ENCODE assay signal across 8 mouse cellular contexts in genomic region chr11:30676086-30676485, GRCm38 (mm10). TPM values are rescaled to one million over a fixed set of nuclear protein-coding genes. Genes with fewer than 3 reads are reported as not detected.
DNase-seq lines count a peak whose midpoint lies in the region; TF ChIP-seq lines count a peak whose summit lies in the region.

No protein-coding gene starts in this region.

- TF ChIP-seq CTCF in heart, adult 2 months (IDR thresholded peaks at IDR 0.05), result peak; percentile 86

- no peak for TF ChIP-seq EP300 in heart, adult 2 months (IDR thresholded peaks at IDR 0.05; ENCODE audit: insufficient read depth, low read depth, low read length)

- H3K27me3 ChIP-seq in heart, adult 2 months (ENCODE audit: control insufficient read depth, insufficient read depth, low read length), result no peaks in the 10 kb centered on the region
- no peaks in the 10 kb centered on the region for H3K27me3 ChIP-seq in heart, embryonic 10.5 days (ENCODE audit: insufficient read depth, poor library complexity, severe bottlenecking)

- peak in 1 of 2 experiments; percentile 30 for DNase-seq in heart, adult 2 months
- no peak for DNase-seq in heart, embryonic 10.5 days (ENCODE audit: low spot score)
- DNase-seq in 3T3-L1 (ENCODE audit: low read depth, low spot score), result peak; percentile 91
- peak; percentile 84 for DNase-seq in adipocyte (ENCODE audit: low spot score)
- DNase-seq in fibroblast of lung, adult 2 months (ENCODE audit: low read depth), result peak; percentile 53
- DNase-seq in layer of hippocampus, adult 9-11 months, result peak; percentile 64
- peak; percentile 76 for DNase-seq in right cerebral cortex, adult 18-20 months
- DNase-seq in spleen, postnatal 36 days (ENCODE audit: low spot score in 2 of 2), result no peak

- no peak overlapping the region for H3K4me3 ChIP-seq in heart, adult 2 months
- no peak overlapping the region for H3K4me3 ChIP-seq in heart, embryonic 10.5 days

- 68% methylated on average over 1 of the region's 1 CpGs for WGBS in heart, adult 2 months
- 68% methylated on average over 1 of the region's 1 CpGs for WGBS in heart, embryonic 10.5 days

- intact Hi-C loops in heart, adult 2 months (cut with DNase I), result loop anchor here (2.0 kb wide), 2 partner anchors 79 to 125 kb away; no protein-coding TSS in a partner anchor

- H3K27ac ChIP-seq in heart, adult 2 months, result peak overlapping the region; percentile 48
- no peak overlapping the region for H3K27ac ChIP-seq in heart, embryonic 10.5 days

- H3K9me3 ChIP-seq in heart, embryonic 10.5 days, result no peaks in the 10 kb centered on the region

- no peak for TF ChIP-seq POLR2A in heart, adult 2 months (IDR thresholded peaks at IDR 0.05; ENCODE audit: insufficient read depth, low read depth, low read length)

- no peaks in the 10 kb centered on the region for H3K79me2 ChIP-seq in heart, adult 2 months (replicated peaks; ENCODE audit: control insufficient read depth, insufficient read depth, low read length)

- H3K9ac ChIP-seq in heart, adult 2 months (ENCODE audit: low read depth, low read length), result no peak overlapping the region

- no peaks in the 10 kb centered on the region for H3K4me1 ChIP-seq in heart, adult 2 months (ENCODE audit: control insufficient read depth, insufficient read depth, low read length)
- H3K4me1 ChIP-seq in heart, embryonic 10.5 days, result no peaks in the 10 kb centered on the region

- H3K36me3 ChIP-seq in heart, adult 2 months (ENCODE audit: control insufficient read depth, insufficient read depth, low read length), result peaks cover 3% of the 10 kb centered on the region; the same call in 1 of the 2 replicates
- no peaks in the 10 kb centered on the region for H3K36me3 ChIP-seq in heart, embryonic 10.5 days

RNA-seq across cellular contexts. Expression of gene Acyp2, which starts 26.7 kb away (rescaled TPM):
- total RNA-seq in heart, adult 2 months (2021), result 10 to 100 TPM; 80.7 to 90.3 TPM
- polyA plus RNA-seq in heart, adult 2 months (2012; rRNA removed), result 48.7 and 57.8 TPM in 2 replicates
- polyA plus RNA-seq in heart, embryonic 10.5 days (2016; fragmentation: Nextera tagmentation; extraction: Ambion mirVana), result 12.2 and 19.8 TPM in 2 replicates

Comparison
In these comparisons a context has a peak if more than half of its experiments do, and no peak if none do; other contexts are left out.
1. DNase-seq: peak in 3T3-L1 (single experiment), adipocyte (single experiment), fibroblast of lung, adult 2 months (single experiment), layer of hippocampus, adult 9-11 months (single experiment) and right cerebral cortex, adult 18-20 months (single experiment); none in heart, embryonic 10.5 days (single experiment) and spleen, postnatal 36 days (0 of 2).